Mouse (Mus musculus): ENCODE measurements around the gene Nfasc. TPM values are rescaled to one million over a fixed set of nuclear protein-coding genes. Genes with fewer than 3 reads are reported as not detected.
A peak's percentile ranks its signal among the peaks of the same experiment; 100 is the strongest.

Gene Nfasc
- polyA plus RNA-seq, 1 experiment from 2014 or later, result 0.12 TPM

DNA sequence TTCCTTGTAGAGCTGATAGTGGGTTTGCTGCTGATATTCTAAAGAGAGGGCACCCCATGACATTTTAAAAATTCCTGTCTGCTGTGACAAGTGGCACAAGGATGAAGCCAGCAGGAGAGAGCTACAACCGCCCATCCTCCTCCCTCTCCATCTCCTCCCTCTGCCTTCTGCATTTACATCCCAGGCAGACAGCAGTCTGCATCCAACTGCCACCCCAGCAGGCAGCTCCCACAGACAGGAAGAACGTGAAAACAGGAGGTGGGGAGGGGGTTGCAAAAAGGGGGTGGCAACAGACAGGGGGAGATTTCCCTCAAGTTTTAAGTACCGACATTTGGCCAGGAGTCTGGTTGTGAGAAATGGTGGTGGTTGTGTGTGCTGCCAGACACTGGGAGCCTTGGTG lies 82.0 kb downstream of the Nfasc start:
- no peak overlapping the region for H3K4me3 ChIP-seq (replicated peaks; ENCODE audit: low read depth, low read length)
- no peak overlapping the region for H3K4me2 ChIP-seq (ENCODE audit: low read length)
- ATAC-seq (replicated peaks; ENCODE audit: low FRiP score, low read depth) (no peak), DNase-seq (ENCODE audit: low spot score) (no peak)
- H3K9me3 ChIP-seq (replicated peaks; ENCODE audit: low read length), result no peaks in the 10 kb centered on the region
- H3K27me3 ChIP-seq (ENCODE audit: insufficient read depth, low read length), result no peaks in the 10 kb centered on the region
- TF ChIP-seq CTCF (IDR thresholded peaks at IDR 0.05; ENCODE audit: low read depth), result no peak
- no peaks in the 10 kb centered on the region for H3K4me1 ChIP-seq (replicated peaks; ENCODE audit: insufficient read depth, low read length)
- H3K27ac ChIP-seq, result no peak overlapping the region
- 10% methylated on average over 3 of the region's 3 CpGs for WGBS
- H3K36me3 ChIP-seq (ENCODE audit: insufficient read depth, low read length), result no peaks in the 10 kb centered on the region
- H3K9ac ChIP-seq (ENCODE audit: low read depth, low read length), result no peak overlapping the region

- Histone ChIP-seq H3K4me2 (ENCODE audit: low read length) (no peak overlapping the region), H3K36me3 (ENCODE audit: insufficient read depth, low read length) (no peaks in the 10 kb centered on the region), H3K9me3 (replicated peaks; ENCODE audit: low read length) (no peaks in the 10 kb centered on the region), H3K27me3 (ENCODE audit: insufficient read depth, low read length) (no peaks in the 10 kb centered on the region), H3K27ac (no peak overlapping the region), H3K4me1 (replicated peaks; ENCODE audit: insufficient read depth, low read length) (no peaks in the 10 kb centered on the region), H3K9ac (ENCODE audit: low read depth, low read length) (no peak overlapping the region), H3K4me3 (replicated peaks; ENCODE audit: low read depth, low read length) (no peak overlapping the region)
- DNase-seq (ENCODE audit: low spot score), result peak; percentile 27
- no peak for ATAC-seq (replicated peaks; ENCODE audit: low FRiP score, low read depth)
- TF ChIP-seq CTCF (IDR thresholded peaks at IDR 0.05; ENCODE audit: low read depth), result peak; percentile 17; the same call in 1 of the 2 replicates
- 62% methylated on average over 6 of the region's 6 CpGs for WGBS
These were observed 86.0 kb downstream of the Nfasc start for GRCm38 (mm10) chr1:132655611-132656010.

GRCm38 (mm10) chr1:132654769-132655168 lies 86.8 kb downstream of the Nfasc start:
- TF ChIP-seq CTCF (IDR thresholded peaks at IDR 0.05; ENCODE audit: low read depth), result no peak
- Histone ChIP-seq H3K27ac (no peak overlapping the region), H3K4me2 (ENCODE audit: low read length) (no peak overlapping the region), H3K36me3 (ENCODE audit: insufficient read depth, low read length) (no peaks in the 10 kb centered on the region), H3K4me1 (replicated peaks; ENCODE audit: insufficient read depth, low read length) (no peaks in the 10 kb centered on the region), H3K4me3 (replicated peaks; ENCODE audit: low read depth, low read length) (no peak overlapping the region), H3K9ac (ENCODE audit: low read depth, low read length) (no peak overlapping the region), H3K9me3 (replicated peaks; ENCODE audit: low read length) (no peaks in the 10 kb centered on the region), H3K27me3 (ENCODE audit: insufficient read depth, low read length) (no peaks in the 10 kb centered on the region)
- 45% methylated on average over 9 of the region's 9 CpGs for WGBS
- ATAC-seq (replicated peaks; ENCODE audit: low FRiP score, low read depth) (no peak), DNase-seq (ENCODE audit: low spot score) (no peak)

GRCm38 (mm10) chr1:132653841-132654457 lies 87.6 kb downstream of the Nfasc start:
- ATAC-seq (replicated peaks; ENCODE audit: low FRiP score, low read depth) (no peak), DNase-seq (ENCODE audit: low spot score) (no peak)
- no peaks in the 10 kb centered on the region for H3K27me3 ChIP-seq (ENCODE audit: insufficient read depth, low read length)
- WGBS, result 63% methylated on average over 12 of the region's 12 CpGs
- H3K9me3 ChIP-seq (replicated peaks; ENCODE audit: low read length), result no peaks in the 10 kb centered on the region
- H3K4me1 ChIP-seq (replicated peaks; ENCODE audit: insufficient read depth, low read length), result no peaks in the 10 kb centered on the region
- no peaks in the 10 kb centered on the region for H3K36me3 ChIP-seq (ENCODE audit: insufficient read depth, low read length)
- H3K27ac ChIP-seq, result no peak overlapping the region
- no peak overlapping the region for H3K9ac ChIP-seq (ENCODE audit: low read depth, low read length)
- H3K4me3 ChIP-seq (replicated peaks; ENCODE audit: low read depth, low read length), result no peak overlapping the region
- no peak overlapping the region for H3K4me2 ChIP-seq (ENCODE audit: low read length)
- TF ChIP-seq CTCF (IDR thresholded peaks at IDR 0.05; ENCODE audit: low read depth), result no peak

GRCm38 (mm10) chr1:132653161-132653560 lies 88.4 kb downstream of the Nfasc start:
- WGBS, result 75% methylated on average over 9 of the region's 9 CpGs
- no peak for TF ChIP-seq CTCF (IDR thresholded peaks at IDR 0.05; ENCODE audit: low read depth)
- no peaks in the 10 kb centered on the region for H3K9me3 ChIP-seq (replicated peaks; ENCODE audit: low read length)
- H3K4me3 ChIP-seq (replicated peaks; ENCODE audit: low read depth, low read length), result no peak overlapping the region
- no peak overlapping the region for H3K4me2 ChIP-seq (ENCODE audit: low read length)
- no peaks in the 10 kb centered on the region for H3K4me1 ChIP-seq (replicated peaks; ENCODE audit: insufficient read depth, low read length)
- H3K27ac ChIP-seq, result no peak overlapping the region
- H3K27me3 ChIP-seq (ENCODE audit: insufficient read depth, low read length), result no peaks in the 10 kb centered on the region
- DNase-seq (ENCODE audit: low spot score) (no peak), ATAC-seq (replicated peaks; ENCODE audit: low FRiP score, low read depth) (no peak)
- no peaks in the 10 kb centered on the region for H3K36me3 ChIP-seq (ENCODE audit: insufficient read depth, low read length)
- no peak overlapping the region for H3K9ac ChIP-seq (ENCODE audit: low read depth, low read length)

DNA sequence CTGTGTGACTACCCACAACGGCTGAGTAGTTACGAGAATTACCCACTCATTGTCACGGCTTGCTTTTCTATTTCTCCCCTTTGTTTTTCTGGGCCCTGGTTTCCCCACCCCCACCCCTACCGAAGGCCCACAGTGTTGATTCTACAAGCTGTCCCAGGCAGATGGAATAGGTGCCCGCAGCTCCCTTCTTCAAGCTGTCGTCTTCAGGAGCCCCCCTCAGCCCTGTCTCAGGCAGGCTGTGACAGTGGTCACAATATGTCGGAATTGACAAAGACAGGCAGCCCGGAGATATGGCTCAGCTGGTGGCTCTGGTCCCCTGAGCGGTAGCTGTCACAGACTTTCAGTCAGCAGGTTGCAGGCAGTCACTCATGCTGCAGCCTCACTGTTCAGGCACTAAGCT lies 90.9 kb downstream of the Nfasc start:
- WGBS, result 66% methylated on average over 9 of the region's 9 CpGs

DNA sequence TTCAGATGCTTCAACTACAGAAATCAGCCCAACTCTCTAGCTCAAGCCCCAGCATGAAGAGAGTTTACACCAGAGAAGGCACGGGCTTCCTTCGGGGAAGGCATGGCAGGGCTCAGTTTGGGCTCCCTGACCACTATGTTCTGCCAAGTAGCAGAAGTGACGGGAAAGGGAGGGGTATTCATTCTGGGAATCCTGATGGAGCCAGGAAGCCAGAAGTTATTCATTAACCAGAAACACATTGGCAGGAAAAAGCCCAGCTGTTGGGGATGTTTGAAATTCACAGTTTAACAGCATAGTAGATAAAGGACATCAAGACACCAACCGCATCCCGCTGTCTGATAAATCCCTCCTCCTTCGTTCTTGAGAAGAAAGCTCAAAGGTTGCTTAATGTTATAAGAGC lies 93.6 kb downstream of the Nfasc start:
- H3K4me3 ChIP-seq (replicated peaks; ENCODE audit: low read depth, low read length), result no peak overlapping the region
- H3K9ac ChIP-seq (ENCODE audit: low read depth, low read length), result no peak overlapping the region
- no peak for TF ChIP-seq CTCF (IDR thresholded peaks at IDR 0.05; ENCODE audit: low read depth)
- 51% methylated on average over 6 of the region's 6 CpGs for WGBS
- H3K27ac ChIP-seq, result no peak overlapping the region
- no peaks in the 10 kb centered on the region for H3K9me3 ChIP-seq (replicated peaks; ENCODE audit: low read length)
- no peak overlapping the region for H3K4me2 ChIP-seq (ENCODE audit: low read length)
- no peaks in the 10 kb centered on the region for H3K27me3 ChIP-seq (ENCODE audit: insufficient read depth, low read length)
- DNase-seq (ENCODE audit: low spot score), result peak; percentile 36
- no peak for ATAC-seq (replicated peaks; ENCODE audit: low FRiP score, low read depth)
- no peaks in the 10 kb centered on the region for H3K36me3 ChIP-seq (ENCODE audit: insufficient read depth, low read length)
- no peaks in the 10 kb centered on the region for H3K4me1 ChIP-seq (replicated peaks; ENCODE audit: insufficient read depth, low read length)

More for the DNA sequence above, 90.9 kb downstream of the Nfasc start:
- H3K4me1 ChIP-seq (replicated peaks; ENCODE audit: insufficient read depth, low read length), result no peaks in the 10 kb centered on the region
- no peak for TF ChIP-seq CTCF (IDR thresholded peaks at IDR 0.05; ENCODE audit: low read depth)
- DNase-seq (ENCODE audit: low spot score), result no peak
- no peak overlapping the region for H3K4me3 ChIP-seq (replicated peaks; ENCODE audit: low read depth, low read length)
- no peak for ATAC-seq (replicated peaks; ENCODE audit: low FRiP score, low read depth)
- no peaks in the 10 kb centered on the region for H3K9me3 ChIP-seq (replicated peaks; ENCODE audit: low read length)
- H3K27ac ChIP-seq, result no peak overlapping the region
- no peak overlapping the region for H3K4me2 ChIP-seq (ENCODE audit: low read length)
- H3K27me3 ChIP-seq (ENCODE audit: insufficient read depth, low read length), result no peaks in the 10 kb centered on the region
- H3K9ac ChIP-seq (ENCODE audit: low read depth, low read length), result no peak overlapping the region
- no peaks in the 10 kb centered on the region for H3K36me3 ChIP-seq (ENCODE audit: insufficient read depth, low read length)

Measured in kidney, postnatal 0 days (tissue).